Mouse (Mus musculus) layer of hippocampus, adult 11-12 months (tissue): ENCODE measurements at regions not wholly inside any gene's neighbourhood (a gene's known extent, or its start where the extent isn't known, plus 50 kb on each side); places are given as distances from the start of the nearest gene placed in this dataset.

Experiments used
- DNase-seq: peaks from one replicate; pipeline ENCODE4 v3.0.0; 2022; ENCODE audit warnings: low spot score

GRCm38 (mm10) chr9:61091036-61091435, 281.1 kb upstream of the Tle3 start:
- DNase-seq: no peak

GRCm38 (mm10) chr9:61092834-61093479, 279.2 kb upstream of the Tle3 start:
- DNase-seq: peak; percentile 53

GRCm38 (mm10) chr9:61095069-61095775, 276.9 kb upstream of the Tle3 start:
- DNase-seq: no peak

GRCm38 (mm10) chr9:61101741-61102450, 270.3 kb upstream of the Tle3 start:
- no peak for DNase-seq

- no peak for DNase-seq
These were observed 269.5 kb upstream of the Tle3 start for GRCm38 (mm10) chr9:61102451-61103358.

- DNase-seq: no peak
These were observed 266.5 kb upstream of the Tle3 start for GRCm38 (mm10) chr9:61105550-61106280.

GRCm38 (mm10) chr9:61109519-61110285, 262.5 kb upstream of the Tle3 start:
- no peak for DNase-seq

- DNase-seq: no peak
These were observed 261.0 kb upstream of the Tle3 start for GRCm38 (mm10) chr9:61111206-61111605.

- peak; percentile 38 for DNase-seq
These were observed 260.3 kb upstream of the Tle3 start for GRCm38 (mm10) chr9:61111733-61112415.

GRCm38 (mm10) chr9:61119252-61119651, 252.9 kb upstream of the Tle3 start:
- no peak for DNase-seq

- no peak for DNase-seq
These were observed 251.6 kb upstream of the Tle3 start for GRCm38 (mm10) chr9:61120531-61120930.

- peak; percentile 56 for DNase-seq
These were observed 251.2 kb upstream of the Tle3 start for GRCm38 (mm10) chr9:61120931-61121391.

- no peak for DNase-seq
These were observed 248.7 kb upstream of the Tle3 start for GRCm38 (mm10) chr9:61123431-61123830.

- no peak for DNase-seq
These were observed 246.4 kb upstream of the Tle3 start for GRCm38 (mm10) chr9:61125769-61126168.

- DNase-seq: no peak
These were observed 244.1 kb upstream of the Tle3 start for GRCm38 (mm10) chr9:61128077-61128476.

- no peak for DNase-seq
These were observed 243.0 kb upstream of the Tle3 start for GRCm38 (mm10) chr9:61129186-61129585.

GRCm38 (mm10) chr9:61130877-61131276, 241.3 kb upstream of the Tle3 start:
- DNase-seq: no peak

- DNase-seq: no peak
These were observed 236.8 kb upstream of the Tle3 start for GRCm38 (mm10) chr9:61135263-61135882.

GRCm38 (mm10) chr9:61135917-61136316, 236.2 kb upstream of the Tle3 start:
- no peak for DNase-seq
